Mouse (Mus musculus): Measurements from ENCODE around the gene Hyal2.

DNA sequence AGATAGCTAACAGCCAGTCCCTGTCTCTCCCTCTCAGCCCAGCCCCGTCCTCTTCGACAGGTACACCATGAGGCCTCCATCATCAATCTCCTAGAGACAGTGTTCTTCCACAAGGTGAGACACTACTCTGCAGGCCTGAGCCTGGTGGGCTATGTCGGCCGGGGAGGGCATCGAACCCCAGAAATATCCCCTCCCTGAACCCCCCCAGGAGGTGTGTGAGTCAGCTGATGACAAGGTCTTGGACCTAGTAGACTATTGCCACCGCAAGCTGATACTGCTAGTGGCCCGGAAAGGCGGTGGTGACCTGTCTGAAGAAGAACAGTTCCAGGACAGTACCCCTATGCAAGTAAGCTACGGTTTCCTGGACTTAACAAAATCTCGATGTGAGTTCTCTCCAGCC is 18.9 kb upstream of the Hyal2 start:
- TF ChIP-seq CTCF (IDR thresholded peaks at IDR 0.05; ENCODE audit: low read depth) (no peak), EP300 (IDR thresholded peaks at IDR 0.05; ENCODE audit: low read depth) (no peak)

Data from liver, postnatal 0 days (tissue).